Mouse (Mus musculus) ES-Bruce4 (cell line): Measurements from ENCODE around the gene Hist1h3b.

Source experiments
- CTCF ChIP-seq: IDR thresholded peaks from one replicate; pipeline ENCODE4 v1.8.1; 2011; ENCODE audit warnings: low read depth, low read length
- EP300 ChIP-seq: IDR thresholded peaks from 2 replicates; pipeline ENCODE4 v1.6.1; 2011; ENCODE audit warnings: low read depth, low read length; ENCODE audit not compliant: insufficient read depth
- POLR2A ChIP-seq: IDR thresholded peaks from one replicate; pipeline ENCODE4 v1.8.1; 2011; ENCODE audit warnings: low read length; ENCODE audit not compliant: insufficient read depth

DNA sequence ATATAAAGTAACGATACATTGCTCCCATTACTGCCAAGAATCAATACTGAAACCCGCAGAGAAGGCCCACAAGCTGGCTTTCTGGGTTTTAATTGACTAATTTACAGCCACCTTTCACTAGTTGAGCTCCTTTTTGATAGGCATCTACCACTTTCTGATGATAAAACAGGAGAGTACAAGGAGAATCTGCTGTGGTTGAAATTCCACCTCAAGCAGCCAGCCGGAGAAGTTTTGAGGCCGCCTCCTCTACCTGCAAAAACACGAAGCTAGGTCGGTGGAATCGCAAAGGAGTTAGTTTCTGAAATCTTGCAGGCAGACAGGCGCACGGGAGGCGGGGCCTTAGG, 11.1 kb downstream of the Hist1h3b start:
- TF ChIP-seq CTCF (no peak), POLR2A (no peak), EP300 (no peak)
